Mouse (Mus musculus) layer of hippocampus, adult 8-10 months (tissue): ENCODE results near the gene Sec23a. TPM values are rescaled to one million over a fixed set of nuclear protein-coding genes. Genes with fewer than 3 reads are reported as not detected.
"Not testable (repeated sequence)": the region's sequence is repeated elsewhere in the genome, so short reads cannot be mapped to it uniquely, and the experiment has no call there.

Experiments used
- DNase-seq, 2 experiments: peaks; one replicate each; pipeline ENCODE4 v3.0.0; 2022; ENCODE audit warnings: low spot score in 2 of 2
- total RNA-seq, 4 experiments: library from RNA; stranded (reverse); gene quantifications; 2 replicates each; pipeline ENCODE4 v1.2.4; 2022

Sec23a gene
- 100 to 1,000 TPM in 2 of 4 experiments, 10 to 100 TPM in 2; 90.2 to 114 (median 101) TPM for total RNA-seq

GRCm38 (mm10) chr12:59011844-59012709 is at the start of gene Sec23a:
Gene Sec23a, minus strand, starts transcription at chr12:59012017.
- DNase-seq: peak; percentile 98

GRCm38 (mm10) chr12:59060993-59061595 is 49.3 kb upstream of the Sec23a start, which contains the start of gene Trappc6b:
Gene Trappc6b, minus strand, starts transcription at chr12:59061472.
- DNase-seq: peak; percentile 60 to 76

DNA sequence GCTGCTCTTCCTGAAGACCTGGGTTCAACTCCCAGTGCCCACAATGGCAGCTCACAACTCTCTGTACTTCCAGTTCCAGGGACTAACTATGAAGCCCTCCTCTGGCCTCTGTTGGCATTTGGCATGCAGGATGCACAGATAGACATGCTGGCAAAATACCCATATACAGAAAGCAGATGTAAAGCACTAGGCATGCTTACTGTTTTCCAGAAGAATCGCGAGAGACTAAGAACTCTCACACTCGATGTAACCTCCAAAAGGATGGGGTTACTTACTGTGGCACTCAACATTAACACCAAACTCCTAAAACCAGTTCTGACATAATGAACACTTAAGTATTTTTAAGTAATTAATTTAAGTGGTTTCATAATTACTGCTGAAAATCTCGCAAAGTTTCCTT is 48.5 kb upstream of the Sec23a start:
- DNase-seq: no peak

DNA sequence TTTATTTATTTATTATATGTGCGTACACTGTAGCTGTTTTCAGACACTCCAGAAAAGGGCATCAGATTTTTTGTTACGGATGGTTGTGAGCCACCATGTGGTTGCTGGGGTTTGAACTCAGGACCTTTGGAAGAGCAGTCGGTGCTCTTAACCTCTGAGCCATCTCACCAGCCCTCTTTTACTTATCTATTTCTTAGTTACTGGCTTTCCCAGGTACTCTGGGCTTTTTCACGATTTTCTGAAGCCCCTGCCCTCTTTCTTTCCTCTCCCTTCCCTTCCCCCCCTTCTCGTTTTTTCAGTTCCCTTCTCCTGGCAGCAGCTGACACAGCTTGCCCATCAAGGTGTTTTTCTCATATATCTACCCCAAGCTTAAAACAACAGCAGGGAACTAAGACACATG is 46.4 kb upstream of the Sec23a start:
- not testable (repeated sequence) for DNase-seq

DNA sequence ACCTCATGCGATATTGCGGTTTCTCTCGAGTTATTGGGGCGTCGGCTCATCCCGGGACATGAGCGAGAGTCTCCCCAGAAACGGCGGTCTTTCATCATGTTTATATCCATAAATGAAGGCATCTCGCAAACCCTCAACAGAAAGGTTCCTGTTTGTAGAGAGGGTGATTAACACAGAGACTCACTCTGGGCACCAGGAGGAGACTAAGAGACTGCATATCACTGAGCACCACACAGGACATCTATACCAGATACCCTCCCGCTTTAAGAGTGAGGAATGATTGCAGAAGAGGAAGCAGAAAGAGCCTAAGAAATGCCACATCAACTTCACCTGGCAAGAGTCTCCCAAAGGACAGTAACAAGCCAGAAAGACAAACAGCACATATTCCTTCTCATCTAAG is 44.4 kb upstream of the Sec23a start:
- DNase-seq: no peak

DNA sequence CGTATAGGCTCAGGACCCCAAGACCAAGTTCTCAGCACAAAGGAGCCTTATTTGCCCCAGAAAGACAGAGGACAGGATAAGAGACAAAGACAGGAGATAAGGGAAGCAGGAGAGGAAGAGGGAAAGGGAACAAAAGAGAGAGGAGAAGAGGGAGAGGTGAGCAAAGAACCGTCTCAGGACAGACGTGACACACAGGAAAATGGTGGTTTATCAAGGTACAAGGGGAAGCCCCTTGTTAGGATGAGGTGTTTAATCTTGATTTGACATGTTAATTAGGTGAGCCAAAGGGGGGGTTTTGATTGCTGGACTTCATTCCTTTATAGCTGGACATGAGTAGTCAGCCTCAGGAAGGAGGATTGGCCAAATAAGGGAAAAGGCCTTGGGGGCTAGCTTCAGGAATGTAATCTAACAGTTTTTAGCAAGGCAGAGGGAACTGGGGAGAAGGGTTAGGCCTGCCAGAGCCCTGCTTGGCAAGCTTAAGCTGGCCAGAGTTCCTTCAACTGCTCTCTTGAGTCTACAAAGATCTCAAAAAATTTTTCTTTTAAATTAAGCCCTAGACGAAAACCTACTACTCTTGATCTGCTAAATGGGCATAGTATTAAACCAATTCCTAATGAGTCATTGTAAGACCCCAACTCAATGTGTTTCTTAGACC is 43.5 kb upstream of the Sec23a start:
- DNase-seq: no peak

DNA sequence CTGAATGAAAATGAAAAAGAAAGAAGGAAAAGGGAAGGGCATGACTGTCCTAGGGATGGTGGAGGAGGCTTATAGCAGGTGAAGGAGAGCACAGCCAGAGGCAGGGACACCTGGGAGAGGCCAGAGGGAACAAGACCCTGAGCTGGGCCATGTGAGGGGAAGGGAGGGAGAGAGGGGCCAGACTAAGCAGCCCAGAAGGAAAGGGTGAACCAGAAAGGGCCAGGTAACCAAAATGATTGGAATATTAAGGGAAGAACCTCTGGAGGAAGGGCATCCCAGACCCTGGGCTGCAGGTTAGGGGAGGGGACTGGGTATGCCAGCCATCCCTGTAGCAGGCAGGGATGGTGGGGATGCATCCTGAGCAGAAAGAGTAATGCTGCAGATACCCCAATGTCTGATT is 42.2 kb upstream of the Sec23a start:
- no peak for DNase-seq

DNA sequence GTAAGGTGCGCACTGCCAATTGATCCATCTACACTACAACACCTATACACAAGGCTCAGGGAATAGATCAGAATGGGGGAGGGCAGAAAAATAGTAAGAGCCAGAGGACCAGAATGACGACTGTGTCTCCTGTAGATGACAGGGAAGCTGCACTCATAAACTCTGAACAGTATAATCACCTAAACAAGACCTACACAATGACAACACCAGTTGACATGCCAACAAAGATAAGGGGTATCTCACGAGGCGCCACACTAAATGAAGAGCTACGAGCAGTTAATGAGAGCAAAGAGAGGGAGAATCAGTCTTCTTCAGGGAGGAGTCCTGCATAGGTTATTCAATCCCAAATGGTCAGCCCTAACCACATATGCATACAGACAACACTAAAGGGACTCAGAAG is 41.3 kb upstream of the Sec23a start:
- no peak for DNase-seq

DNA sequence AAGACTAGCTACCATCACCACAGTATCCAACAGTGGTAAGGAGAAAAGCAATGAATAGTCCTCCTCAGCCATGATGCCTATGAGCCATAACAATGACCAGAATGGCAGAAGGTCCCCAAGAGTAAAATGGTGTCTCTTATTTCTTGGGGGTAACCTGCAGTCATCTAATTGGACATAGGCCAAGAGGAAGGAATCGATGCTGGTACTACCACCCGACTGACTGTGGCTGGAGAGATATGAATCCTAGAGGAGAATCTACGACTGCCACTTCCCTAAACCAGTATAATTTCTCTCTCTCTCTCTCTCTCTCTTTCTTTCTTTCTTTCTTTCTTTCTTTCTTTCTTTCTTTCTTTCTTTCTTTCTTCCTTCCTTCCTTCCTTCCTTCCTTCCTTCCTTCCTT is 40.7 kb upstream of the Sec23a start:
- no peak for DNase-seq

DNA sequence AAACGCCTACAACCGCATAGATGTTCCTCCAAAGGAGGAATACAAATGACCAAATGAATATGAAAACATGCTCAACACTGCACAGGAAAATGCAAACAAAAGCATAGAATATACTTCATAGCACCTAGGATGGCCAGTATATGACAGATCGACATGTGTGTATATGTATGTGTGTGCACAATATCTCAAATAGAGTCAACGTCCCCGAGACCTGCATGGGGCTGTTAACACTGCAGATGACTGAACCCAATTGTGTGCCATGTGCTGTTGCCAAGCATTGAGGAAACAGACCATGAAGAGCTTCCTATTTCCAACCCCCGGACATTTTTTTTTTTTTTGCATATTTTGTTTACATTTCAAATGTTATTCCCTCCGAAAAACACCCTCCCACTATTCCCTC is 29.0 kb upstream of the Sec23a start:
- DNase-seq: no peak

GRCm38 (mm10) chr12:59039971-59040844 is 28.4 kb upstream of the Sec23a start:
- DNase-seq: no peak

DNA sequence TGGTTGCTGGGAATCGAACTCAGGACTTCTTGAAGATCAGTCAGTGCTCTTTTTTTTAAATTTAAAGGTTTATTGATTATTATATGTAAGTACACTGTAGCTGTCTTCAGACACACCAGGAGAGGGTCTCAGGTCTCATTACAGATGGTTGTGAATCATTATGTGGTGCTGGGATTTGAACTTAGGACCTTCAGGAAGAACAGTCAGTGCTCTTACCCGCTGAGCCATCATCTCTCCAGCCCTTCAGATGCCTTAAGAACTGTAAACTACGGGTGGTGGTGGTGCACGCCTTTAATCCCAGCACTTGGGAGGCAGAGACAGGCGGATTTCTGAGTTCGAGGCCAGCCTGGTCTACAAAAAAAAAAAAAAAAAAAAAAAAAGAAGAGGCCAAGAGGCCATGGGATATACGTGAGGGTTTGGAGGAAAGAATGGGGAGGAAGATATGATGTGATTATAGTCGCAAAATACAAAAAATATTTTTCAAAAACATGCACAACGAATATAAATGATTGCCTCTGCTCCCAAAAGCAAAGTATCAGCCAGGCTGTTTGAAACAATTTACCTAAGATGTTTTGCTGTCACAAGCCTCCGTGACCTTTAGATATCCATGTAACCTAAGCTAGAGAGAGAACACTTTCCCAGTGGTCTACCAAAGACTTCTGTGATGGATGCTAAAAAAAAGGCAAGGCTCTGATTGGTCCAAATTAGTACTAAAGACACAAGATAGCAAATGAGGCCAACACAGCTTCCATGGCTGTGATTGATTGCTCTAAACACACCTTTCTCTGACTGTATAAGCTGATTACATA is 27.5 kb upstream of the Sec23a start:
- DNase-seq: no peak

- no peak for DNase-seq
Measured at GRCm38 (mm10) chr12:59032101-59032500, 20.3 kb upstream of the Sec23a start.

- DNase-seq: no peak
Measured at GRCm38 (mm10) chr12:59021306-59021705, 9.5 kb upstream of the Sec23a start.

DNA sequence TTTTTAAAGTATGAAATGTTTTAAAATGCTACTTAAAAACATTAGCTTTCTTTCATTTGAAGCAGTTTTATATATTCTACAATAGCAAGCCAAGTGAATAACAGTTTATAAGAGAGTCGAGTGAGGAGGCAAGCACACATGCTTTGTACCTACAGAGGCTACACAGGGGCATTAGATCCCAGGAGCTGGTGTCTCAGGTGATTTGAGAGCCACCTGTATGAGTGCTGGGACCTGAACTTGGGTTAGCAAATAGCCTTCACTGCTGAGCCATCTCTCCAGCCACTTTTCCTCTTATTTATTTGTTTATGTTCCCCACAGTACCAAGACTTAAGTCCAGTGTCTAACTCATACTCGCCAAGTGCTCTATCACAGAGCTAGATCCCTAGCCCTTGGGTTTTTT is 8.1 kb upstream of the Sec23a start:
- no peak for DNase-seq

DNA sequence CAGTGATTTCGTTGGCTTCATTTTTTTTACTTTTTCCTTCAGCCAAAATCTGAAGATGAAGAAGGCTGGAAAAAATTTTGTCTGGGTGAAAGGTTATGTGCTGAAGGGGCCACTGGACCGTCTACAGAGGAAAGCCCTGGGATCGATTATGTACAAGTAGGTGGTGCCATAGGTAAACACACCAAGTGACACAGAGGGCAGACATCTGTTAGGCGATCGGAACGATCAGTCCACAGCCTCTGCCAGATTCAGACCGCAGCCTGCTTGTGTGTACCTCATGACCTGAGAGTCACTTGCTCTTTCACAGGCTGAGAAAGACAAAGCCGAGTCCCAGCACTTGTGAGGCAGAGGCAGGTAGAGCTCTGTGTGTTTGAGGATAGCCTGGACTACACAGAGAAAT is 6.2 kb upstream of the Sec23a start:
- DNase-seq: no peak

DNA sequence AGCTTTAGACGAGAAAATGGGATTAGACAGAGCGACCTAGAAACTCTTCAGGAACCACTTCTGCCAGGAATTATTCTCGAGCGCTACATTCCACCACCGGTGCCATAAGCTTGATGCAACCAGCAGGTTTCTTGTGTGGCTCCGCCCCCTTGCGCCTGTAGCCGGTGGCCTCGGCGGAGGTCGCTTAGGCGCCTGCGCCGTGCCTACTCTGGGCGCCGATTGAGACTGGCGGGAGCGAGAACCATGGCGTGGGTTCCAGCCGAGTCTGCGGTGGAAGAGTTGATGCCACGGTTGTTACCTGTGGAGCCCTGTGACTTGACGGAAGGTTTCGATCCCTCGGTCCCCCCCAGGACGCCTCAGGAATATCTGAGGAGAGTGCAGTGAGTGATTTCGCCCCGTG is 1.4 kb upstream of the Sec23a start, which contains the start of gene Gemin2:
Gene Gemin2 (plus strand): TSS at position 160 of the 400 bp plus-strand sequence.
- DNase-seq: peak; percentile 87 to 89

DNA sequence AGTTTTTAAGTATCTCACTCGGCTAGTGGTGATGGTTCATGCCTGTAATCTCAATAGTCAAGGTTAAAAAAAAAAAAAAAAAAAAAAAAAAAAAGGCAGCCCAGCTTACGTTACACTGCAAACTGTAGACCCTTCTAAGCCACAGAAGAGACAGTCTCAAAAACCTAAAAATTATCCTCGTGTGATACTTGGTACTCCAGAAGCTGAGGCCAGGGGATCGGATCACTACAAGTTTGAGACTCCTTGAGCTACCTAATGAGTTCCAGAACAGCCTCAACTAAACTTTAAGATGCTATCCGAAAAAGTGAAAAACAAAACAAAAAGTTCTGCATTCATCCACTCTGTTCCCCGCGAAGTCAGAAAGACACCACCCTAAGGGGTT is 884 bp upstream of the Sec23a start:
- no peak for DNase-seq

GRCm38 (mm10) chr12:59011275-59011843 is 458 bp downstream of the Sec23a start:
- no peak for DNase-seq

DNA sequence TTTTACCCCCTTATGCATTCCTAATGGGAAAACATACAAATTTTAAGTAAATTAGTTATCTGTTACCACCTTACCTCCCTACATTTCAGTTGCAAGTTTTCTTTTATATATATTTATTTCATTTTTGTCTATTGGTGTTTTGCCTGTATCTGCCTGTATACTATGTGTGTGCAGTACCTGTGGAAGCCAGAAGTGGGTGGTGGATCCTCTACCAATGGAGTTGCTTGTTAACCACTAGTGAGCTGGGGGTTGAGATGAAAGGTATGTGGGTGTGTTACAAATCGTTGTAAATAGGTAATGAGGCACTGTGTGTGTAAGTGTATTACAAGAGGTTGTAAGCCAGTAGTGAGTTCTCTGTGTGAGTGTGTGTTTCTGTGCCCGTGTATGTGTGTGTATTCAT is 1.3 kb downstream of the Sec23a start:
- DNase-seq: no peak
